Mouse (Mus musculus) macrophage (primary cell): Measurements from ENCODE around the gene Atp1a4. TPM values are rescaled to one million over a fixed set of nuclear protein-coding genes. Genes with fewer than 3 reads are reported as not detected.

ENCODE experiments used
- H3K27ac ChIP-seq: fragments of 350-480 bp; formaldehyde crosslinking; 2 replicates; pipeline ENCODE4 v1.9.0; 2021
- H3K36me3 ChIP-seq: fragments of 350-480 bp; formaldehyde crosslinking; 2 replicates; pipeline ENCODE4 v1.9.0; 2021; ENCODE audit errors: inconsistent target
- H3K4me3 ChIP-seq: fragments of 350-480 bp; formaldehyde crosslinking; 2 replicates; pipeline ENCODE4 v1.9.0; 2021; ENCODE audit errors: inconsistent target
- H3K79me2 ChIP-seq: fragments of 350-480 bp; formaldehyde crosslinking; 2 replicates; pipeline ENCODE4 v1.9.0; 2021; ENCODE audit errors: inconsistent target
- WGBS: methylation state at CpG from one replicate; pipeline ENCODE4 v1.1.7; 2026; ENCODE audit warnings: inconsistent platforms; ENCODE audit not compliant: missing documents; 5-methylcytosine and 5-hydroxymethylcytosine counted together
- polyA plus RNA-seq: library from polyadenylated mRNA; stranded (reverse); fragments of 250-400 nt; gene quantifications from 3 replicates; pipeline ENCODE4 v1.2.4, GENCODE M21; 2018; ENCODE audit warnings: inconsistent platforms
- total RNA-seq, 78 experiments: library from RNA; depleted of rRNA; stranded (reverse); fragments of 250-400 nt; gene quantifications; 1 replicate in 9 of 78; 2 replicates in 24 of 78; 3 replicates in 43 of 78; 4 replicates in 2 of 78; pipeline ENCODE4 v1.2.4; 2018; ENCODE audit warnings: inconsistent platforms in 56 of 78

Gene Atp1a4
- total RNA-seq (2018; cell fraction: chromatin; rRNA removed) = not detected
- total RNA-seq (2018; cell fraction: cytosol; rRNA removed) = under 1 TPM in 1 of 26 experiments, not detected in 25; 0.07 TPM
- not detected for total RNA-seq (2018; cell fraction: nucleus; rRNA removed)
- not detected in 3 replicates for polyA plus RNA-seq

- no peak within 1 kb of the TSS for H3K27ac ChIP-seq
- no peaks in the 10 kb centered on the region for H3K79me2 ChIP-seq
- 93% methylated on average over 4 of the region's 6 CpGs for WGBS
- H3K36me3 ChIP-seq = no peaks in the 10 kb centered on the region
- no peak within 1 kb of the TSS for H3K4me3 ChIP-seq
These were observed at the start of gene Atp1a4 for GRCm38 (mm10) chr1:172258314-172258713. TSS of gene Atp1a4 (minus strand) at chr1:172258414.

DNA sequence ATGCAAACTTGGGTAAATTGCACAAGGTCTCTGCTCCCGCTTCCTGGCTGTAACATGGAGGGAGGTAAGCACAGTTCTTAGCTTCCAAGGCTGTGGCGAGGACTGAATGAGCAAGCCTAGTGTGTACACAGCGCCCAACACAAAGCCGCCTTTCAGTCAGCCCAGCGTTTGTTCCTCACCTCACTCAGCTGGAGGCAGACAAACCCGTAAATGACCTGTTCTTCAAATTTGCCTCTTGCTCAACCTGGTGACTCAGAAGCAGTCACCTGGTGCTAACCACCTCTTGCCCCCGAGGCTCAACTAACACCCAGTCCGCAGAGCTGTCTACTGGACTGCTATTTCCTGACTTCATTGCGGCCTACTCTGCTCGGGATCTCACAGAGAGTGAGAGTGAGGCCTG, 49.7 kb upstream of the Atp1a4 start:
- H3K79me2 ChIP-seq = peaks cover 6% of the 10 kb centered on the region
- no peak overlapping the region for H3K4me3 ChIP-seq
- H3K36me3 ChIP-seq = no peaks in the 10 kb centered on the region
- 83% methylated on average over 10 of the region's 10 CpGs for WGBS
- no peak overlapping the region for H3K27ac ChIP-seq

DNA sequence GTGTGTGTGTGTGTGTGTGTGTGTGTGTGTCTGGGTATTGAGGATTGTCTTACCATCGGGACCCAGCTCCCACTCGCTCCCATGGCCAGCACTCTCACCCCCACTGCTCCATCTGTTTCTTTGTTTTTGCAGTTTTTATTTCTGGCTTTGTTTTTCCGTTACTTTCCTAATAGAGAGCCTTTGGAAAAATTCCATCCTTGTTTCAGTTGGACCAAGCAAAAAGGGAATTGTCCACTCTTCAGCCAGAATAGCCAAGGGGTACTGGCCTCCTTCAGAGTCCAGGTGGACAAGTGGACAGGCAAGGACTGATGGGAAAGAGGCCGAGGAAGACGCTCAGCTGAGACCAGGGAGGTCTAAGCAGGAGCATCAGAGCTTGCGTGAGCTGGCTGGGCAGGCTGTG, 48.7 kb upstream of the Atp1a4 start:
- Histone ChIP-seq H3K4me3 (no peak overlapping the region), H3K36me3 (no peaks in the 10 kb centered on the region)
- 80% methylated on average over 6 of the region's 6 CpGs for WGBS

DNA sequence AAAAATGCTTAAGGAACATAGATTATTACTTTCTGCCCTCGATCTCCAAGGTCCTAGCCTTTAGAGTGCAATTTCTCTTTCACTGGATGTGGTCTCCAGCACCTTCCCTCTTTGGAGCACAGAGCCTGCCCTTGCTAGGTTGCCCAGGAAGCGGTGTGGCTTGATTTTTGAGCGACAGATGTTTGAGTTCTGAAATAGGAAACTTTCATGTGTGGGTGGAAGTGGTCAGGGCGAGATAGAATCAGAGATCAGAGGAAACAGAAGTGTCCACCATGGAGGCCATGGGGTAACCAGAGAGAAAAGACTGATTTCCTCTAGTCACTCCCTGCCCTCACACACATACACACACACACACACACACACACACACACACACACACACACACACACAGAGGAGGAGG, 48.0 kb upstream of the Atp1a4 start:
- Histone ChIP-seq H3K4me3 (no peak overlapping the region), H3K79me2 (no peaks in the 10 kb centered on the region), H3K36me3 (no peaks in the 10 kb centered on the region), H3K27ac (no peak overlapping the region)
- WGBS = 4% methylated on average over 4 of the region's 4 CpGs

More for the DNA sequence above, 48.7 kb upstream of the Atp1a4 start:
- H3K79me2 ChIP-seq = no peaks in the 10 kb centered on the region
- no peak overlapping the region for H3K27ac ChIP-seq

DNA sequence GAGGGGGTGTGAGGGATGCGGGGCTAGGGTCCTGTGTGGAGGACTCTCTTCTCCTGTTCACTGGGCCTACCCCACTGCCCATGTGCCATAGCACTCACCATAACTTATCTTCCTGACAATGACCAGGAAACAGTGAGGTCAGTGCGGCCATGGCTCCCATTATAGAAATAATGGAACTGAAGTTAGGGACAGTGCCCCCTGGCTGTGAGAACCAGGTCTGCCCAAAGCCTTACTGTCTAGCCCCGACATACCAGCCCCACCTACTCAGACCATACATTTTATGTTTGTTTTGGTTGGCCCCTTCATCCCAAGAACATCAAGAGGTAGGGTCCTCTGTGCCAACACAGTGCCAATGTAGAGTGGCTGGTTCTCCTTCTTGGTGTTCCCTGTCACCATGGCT, 47.4 kb upstream of the Atp1a4 start:
- Histone ChIP-seq H3K4me3 (no peak overlapping the region), H3K79me2 (no peaks in the 10 kb centered on the region), H3K27ac (no peak overlapping the region), H3K36me3 (no peaks in the 10 kb centered on the region)
- WGBS = 70% methylated on average over 3 of the region's 3 CpGs

GRCm38 (mm10) chr1:172305153-172305552, 46.9 kb upstream of the Atp1a4 start:
- 50% methylated on average over 2 of the region's 2 CpGs for WGBS
- no peaks in the 10 kb centered on the region for H3K36me3 ChIP-seq
- no peak overlapping the region for H3K4me3 ChIP-seq
- no peak overlapping the region for H3K27ac ChIP-seq
- no peaks in the 10 kb centered on the region for H3K79me2 ChIP-seq

- H3K79me2 ChIP-seq = no peaks in the 10 kb centered on the region
- no peaks in the 10 kb centered on the region for H3K36me3 ChIP-seq
- no peak overlapping the region for H3K27ac ChIP-seq
- 53% methylated on average over 5 of the region's 6 CpGs for WGBS
- H3K4me3 ChIP-seq = no peak overlapping the region
These were observed 46.2 kb upstream of the Atp1a4 start for GRCm38 (mm10) chr1:172304443-172304842.

DNA sequence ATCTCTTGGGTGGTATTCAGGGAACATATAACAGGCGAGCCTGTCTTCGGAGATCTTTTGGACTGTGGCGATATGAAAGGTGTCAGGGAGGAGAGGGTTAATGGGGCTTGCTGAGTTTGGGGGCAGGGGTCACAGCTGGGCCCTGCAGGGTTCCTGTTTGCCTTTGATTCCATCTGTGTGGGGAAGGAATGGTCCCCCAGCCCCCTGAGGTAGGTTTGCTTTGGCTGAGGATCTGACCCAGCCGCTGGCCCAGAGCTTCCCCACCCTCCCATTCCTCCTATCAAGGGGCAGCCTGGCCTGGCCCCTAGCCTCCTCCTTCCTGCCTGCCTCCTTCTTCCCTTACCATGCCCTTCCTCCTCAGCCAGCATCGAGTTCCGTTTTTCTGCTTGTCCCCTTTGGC, 44.6 kb upstream of the Atp1a4 start:
- H3K27ac ChIP-seq = no peak overlapping the region
- WGBS = 40% methylated on average over 6 of the region's 6 CpGs
- no peaks in the 10 kb centered on the region for H3K79me2 ChIP-seq
- no peak overlapping the region for H3K4me3 ChIP-seq
- H3K36me3 ChIP-seq = no peaks in the 10 kb centered on the region

GRCm38 (mm10) chr1:172302311-172302710, 44.1 kb upstream of the Atp1a4 start:
- Histone ChIP-seq H3K27ac (no peak overlapping the region), H3K79me2 (no peaks in the 10 kb centered on the region), H3K4me3 (no peak overlapping the region), H3K36me3 (no peaks in the 10 kb centered on the region)
- 27% methylated on average over 3 of the region's 3 CpGs for WGBS

DNA sequence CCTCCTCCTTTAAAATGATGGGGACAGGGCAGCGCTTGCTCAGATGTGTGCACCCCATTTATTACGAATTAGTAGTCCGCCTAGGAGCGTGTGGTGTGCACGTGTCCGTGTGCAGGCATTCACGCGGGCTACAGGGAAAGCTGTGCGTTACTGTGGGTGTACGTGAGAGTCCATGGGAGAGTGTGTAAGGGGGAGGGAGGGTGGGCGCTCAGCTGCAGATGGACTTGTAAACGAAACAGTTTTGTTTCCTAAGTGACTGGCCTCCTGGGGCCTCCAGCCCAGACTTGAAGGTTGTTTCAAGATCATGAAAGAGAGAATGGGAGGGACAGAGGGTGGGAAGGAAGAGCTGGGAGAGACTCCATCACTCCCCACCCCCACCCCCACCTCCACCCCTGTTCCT, 43.0 kb upstream of the Atp1a4 start:
- H3K4me3 ChIP-seq = no peak overlapping the region
- 93% methylated on average over 12 of the region's 12 CpGs for WGBS
- H3K79me2 ChIP-seq = no peaks in the 10 kb centered on the region
- H3K36me3 ChIP-seq = no peaks in the 10 kb centered on the region
- H3K27ac ChIP-seq = no peak overlapping the region

- WGBS = 95% methylated on average over 5 of the region's 5 CpGs
- Histone ChIP-seq H3K79me2 (no peaks in the 10 kb centered on the region), H3K4me3 (no peak overlapping the region), H3K27ac (no peak overlapping the region), H3K36me3 (no peaks in the 10 kb centered on the region)
These were observed 42.0 kb upstream of the Atp1a4 start for GRCm38 (mm10) chr1:172300247-172300646.

GRCm38 (mm10) chr1:172299528-172299927, 41.3 kb upstream of the Atp1a4 start:
- Histone ChIP-seq H3K27ac (no peak overlapping the region), H3K4me3 (no peak overlapping the region), H3K36me3 (no peaks in the 10 kb centered on the region), H3K79me2 (no peaks in the 10 kb centered on the region)
- WGBS = 92% methylated on average over 7 of the region's 7 CpGs

DNA sequence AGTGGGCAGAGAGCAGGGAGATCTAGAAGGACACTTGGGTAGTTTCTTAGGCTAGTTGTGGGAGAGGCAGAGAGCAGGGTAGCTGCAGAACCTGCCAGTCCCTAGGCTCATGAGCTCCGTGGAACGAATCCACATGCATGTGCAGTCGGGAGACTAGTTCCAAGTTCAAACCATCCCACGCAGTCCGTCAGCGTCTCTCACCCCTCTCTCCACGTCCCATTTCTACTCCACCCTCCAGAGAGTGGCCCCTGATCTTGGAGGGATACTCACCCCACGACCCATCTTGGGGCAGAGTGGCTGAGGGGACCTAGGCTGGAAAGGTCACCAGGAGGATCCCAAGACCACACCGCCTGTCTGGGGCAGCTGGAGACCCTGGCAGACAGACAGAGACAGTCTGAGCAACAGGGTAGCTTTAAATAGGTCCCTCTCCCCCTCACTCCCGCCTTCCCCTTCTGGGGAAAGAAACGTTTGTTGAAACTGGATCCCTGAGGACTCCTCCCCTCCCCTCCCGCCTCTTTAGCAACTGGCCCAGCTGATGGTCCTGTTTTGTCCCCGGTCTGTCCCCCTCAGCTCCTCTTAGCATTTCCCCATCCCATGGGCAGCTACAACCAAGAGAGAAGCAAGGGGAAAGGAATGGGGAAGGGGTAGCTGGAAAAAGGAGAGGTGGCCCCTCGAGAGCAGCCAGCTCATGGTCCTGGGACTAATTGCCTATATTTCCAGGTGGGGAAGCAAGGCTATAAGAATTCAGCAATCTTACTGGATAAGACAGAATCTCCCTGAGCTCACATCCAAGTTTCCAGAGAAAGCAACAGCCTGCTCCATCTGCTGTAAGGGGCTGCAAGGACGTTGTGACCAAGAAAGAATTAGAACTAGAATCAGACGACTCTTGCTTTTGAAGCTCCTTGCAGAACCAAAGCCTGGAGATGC, 39.7 kb upstream of the Atp1a4 start, which contains the start of gene Atp1a2:
TSS of gene Atp1a2 (minus strand) at position 454 of the 927 bp plus-strand sequence.
- Histone ChIP-seq H3K27ac (no peak within 1 kb of the TSS), H3K4me3 (no peak within 1 kb of the TSS), H3K79me2 (no peaks in the 10 kb centered on the region), H3K36me3 (no peaks in the 10 kb centered on the region)
- 76% methylated on average over 16 of the region's 16 CpGs for WGBS

DNA sequence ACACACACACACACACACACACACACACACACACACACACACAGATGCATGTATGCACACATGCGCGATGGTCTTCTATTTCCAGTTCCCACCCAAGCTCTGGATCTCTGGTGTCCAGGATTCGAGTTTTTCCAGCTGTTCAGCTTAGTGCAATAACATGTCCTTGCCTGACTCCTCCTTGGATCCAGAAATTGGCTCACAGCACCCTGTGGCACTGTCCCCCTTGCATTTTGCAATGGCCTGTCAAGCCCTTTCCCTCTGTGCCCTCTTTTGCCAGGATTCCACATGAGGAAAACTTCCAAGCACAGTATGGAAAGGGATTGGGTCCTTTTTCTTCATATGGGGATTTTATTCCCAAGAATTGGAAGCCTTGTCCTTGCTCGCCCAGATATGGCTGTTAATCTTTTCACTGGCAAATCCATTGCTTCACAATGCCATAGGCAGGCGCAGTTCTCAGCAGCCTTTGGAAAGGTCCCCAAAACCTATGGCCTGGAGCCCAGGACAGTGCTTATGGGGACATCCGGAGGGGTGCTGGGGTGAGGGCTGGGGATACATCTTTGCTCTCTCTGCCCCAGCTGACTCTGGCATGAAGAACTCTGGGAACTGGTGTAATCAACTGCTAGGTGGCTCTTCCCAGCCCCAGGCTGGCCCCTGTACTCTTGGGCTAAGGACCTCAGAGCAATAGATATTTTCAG, 38.7 kb upstream of the Atp1a4 start:
- 92% methylated on average over 6 of the region's 6 CpGs for WGBS
- Histone ChIP-seq H3K79me2 (no peaks in the 10 kb centered on the region), H3K36me3 (no peaks in the 10 kb centered on the region), H3K4me3 (no peak overlapping the region), H3K27ac (no peak overlapping the region)

DNA sequence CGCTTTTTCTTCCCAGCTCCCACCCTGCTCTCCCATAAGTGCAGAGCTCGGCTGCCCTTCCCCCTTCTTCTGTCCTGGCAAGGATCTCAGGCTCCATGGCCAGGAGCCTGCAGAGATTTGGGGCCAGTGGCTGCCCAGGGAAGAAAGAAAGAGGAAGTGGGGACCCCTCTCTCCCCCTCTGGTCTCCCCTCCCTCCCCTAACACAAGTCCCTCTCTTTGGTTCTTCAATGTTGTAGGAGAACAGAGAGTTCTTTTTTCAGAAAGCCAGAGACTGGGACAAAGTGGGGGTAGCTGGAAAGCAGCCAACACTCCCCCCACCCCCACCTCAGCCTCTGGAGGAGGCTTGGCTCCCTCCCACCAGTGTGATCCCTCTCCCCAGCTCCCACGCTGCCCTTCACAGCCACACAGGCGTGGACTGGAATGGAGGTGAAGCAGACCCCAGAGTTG, 37.6 kb upstream of the Atp1a4 start:
- no peak overlapping the region for H3K4me3 ChIP-seq
- no peaks in the 10 kb centered on the region for H3K36me3 ChIP-seq
- H3K79me2 ChIP-seq = no peaks in the 10 kb centered on the region
- 80% methylated on average over 4 of the region's 4 CpGs for WGBS
- no peak overlapping the region for H3K27ac ChIP-seq
